Mouse (Mus musculus): ENCODE measurements around the gene Gm49368. TPM values are rescaled to one million over a fixed set of nuclear protein-coding genes. Genes with fewer than 3 reads are reported as not detected.

The Gm49368 gene
- total and polyA plus RNA-seq, 2 experiments from 2014 or later: not detected

GRCm38 (mm10) chr7:128022974-128023373, 39.5 kb upstream of the Gm49368 start:
- no peak overlapping the region for H3K9ac ChIP-seq (replicated peaks; ENCODE audit: low read depth, low read length)
- no peak overlapping the region for H3K4me2 ChIP-seq (ENCODE audit: low read depth, low read length)
- H3K27me3 ChIP-seq (ENCODE audit: control insufficient read depth, insufficient read depth, low read length): no peaks in the 10 kb centered on the region
- DNase-seq (ENCODE audit: low spot score) (no peak), ATAC-seq (ENCODE audit: insufficient read depth, low read depth) (no peak)
- H3K4me3 ChIP-seq (ENCODE audit: low read depth, low read length): no peak overlapping the region
- no peaks in the 10 kb centered on the region for H3K4me1 ChIP-seq (ENCODE audit: control insufficient read depth, insufficient read depth)
- TF ChIP-seq CTCF (IDR thresholded peaks at IDR 0.05; ENCODE audit: low read depth): no peak; the same call in 1 of the 2 replicates
- TF ChIP-seq EP300 (IDR thresholded peaks at IDR 0.05; ENCODE audit: low read depth): no peak
- 0 out of 2 replicates have a peak, but pooled peaks cover 3% of the 10 kb centered on the region for H3K9me3 ChIP-seq (replicated peaks; ENCODE audit: control insufficient read depth, low read length)
- no peaks in the 10 kb centered on the region for H3K36me3 ChIP-seq (replicated peaks; ENCODE audit: control insufficient read depth, insufficient read depth, low read length)
- peak overlapping the region; percentile 18; the same call in 1 of the 2 replicates for H3K27ac ChIP-seq (ENCODE audit: low read depth)
- 66% methylated on average over 8 of the region's 8 CpGs for WGBS

GRCm38 (mm10) chr7:128023565-128023964, 38.9 kb upstream of the Gm49368 start:
- 51% methylated on average over 4 of the region's 4 CpGs for WGBS
- Histone ChIP-seq H3K4me2 (ENCODE audit: low read depth, low read length) (no peak overlapping the region), H3K27ac (ENCODE audit: low read depth) (peak overlapping the region; percentile 18; the same call in 1 of the 2 replicates), H3K36me3 (replicated peaks; ENCODE audit: control insufficient read depth, insufficient read depth, low read length) (no peaks in the 10 kb centered on the region), H3K9ac (replicated peaks; ENCODE audit: low read depth, low read length) (no peak overlapping the region), H3K9me3 (replicated peaks; ENCODE audit: control insufficient read depth, low read length) (0 out of 2 replicates have a peak, but pooled peaks cover 3% of the 10 kb centered on the region), H3K4me3 (ENCODE audit: low read depth, low read length) (no peak overlapping the region), H3K4me1 (ENCODE audit: control insufficient read depth, insufficient read depth) (no peaks in the 10 kb centered on the region), H3K27me3 (ENCODE audit: control insufficient read depth, insufficient read depth, low read length) (no peaks in the 10 kb centered on the region)
- ATAC-seq (ENCODE audit: insufficient read depth, low read depth): peak; percentile 68
- TF ChIP-seq EP300 (IDR thresholded peaks at IDR 0.05; ENCODE audit: low read depth) (no peak), CTCF (IDR thresholded peaks at IDR 0.05; ENCODE audit: low read depth) (no peak)
- DNase-seq (ENCODE audit: low spot score): peak; percentile 38

- Histone ChIP-seq H3K4me1 (ENCODE audit: control insufficient read depth, insufficient read depth) (no peaks in the 10 kb centered on the region), H3K9ac (replicated peaks; ENCODE audit: low read depth, low read length) (no peak overlapping the region), H3K9me3 (replicated peaks; ENCODE audit: control insufficient read depth, low read length) (0 out of 2 replicates have a peak, but pooled peaks cover 3% of the 10 kb centered on the region), H3K27ac (ENCODE audit: low read depth) (no peak overlapping the region), H3K4me2 (ENCODE audit: low read depth, low read length) (no peak overlapping the region), H3K4me3 (ENCODE audit: low read depth, low read length) (no peak overlapping the region), H3K27me3 (ENCODE audit: control insufficient read depth, insufficient read depth, low read length) (no peaks in the 10 kb centered on the region), H3K36me3 (replicated peaks; ENCODE audit: control insufficient read depth, insufficient read depth, low read length) (no peaks in the 10 kb centered on the region)
- TF ChIP-seq CTCF (IDR thresholded peaks at IDR 0.05; ENCODE audit: low read depth) (no peak), EP300 (IDR thresholded peaks at IDR 0.05; ENCODE audit: low read depth) (no peak)
- ATAC-seq (ENCODE audit: insufficient read depth, low read depth) (no peak), DNase-seq (ENCODE audit: low spot score) (no peak)
- 86% methylated on average over 9 of the region's 9 CpGs for WGBS
Observed at GRCm38 (mm10) chr7:128024364-128024763, 38.1 kb upstream of the Gm49368 start.

- Histone ChIP-seq H3K4me2 (ENCODE audit: low read depth, low read length) (no peak overlapping the region), H3K9ac (replicated peaks; ENCODE audit: low read depth, low read length) (no peak overlapping the region), H3K36me3 (replicated peaks; ENCODE audit: control insufficient read depth, insufficient read depth, low read length) (no peaks in the 10 kb centered on the region), H3K4me3 (ENCODE audit: low read depth, low read length) (no peak overlapping the region), H3K27me3 (ENCODE audit: control insufficient read depth, insufficient read depth, low read length) (no peaks in the 10 kb centered on the region), H3K4me1 (ENCODE audit: control insufficient read depth, insufficient read depth) (no peaks in the 10 kb centered on the region), H3K27ac (ENCODE audit: low read depth) (no peak overlapping the region), H3K9me3 (replicated peaks; ENCODE audit: control insufficient read depth, low read length) (0 out of 2 replicates have a peak, but pooled peaks cover 3% of the 10 kb centered on the region)
- DNase-seq (ENCODE audit: low spot score) (no peak), ATAC-seq (ENCODE audit: insufficient read depth, low read depth) (no peak)
- TF ChIP-seq EP300 (IDR thresholded peaks at IDR 0.05; ENCODE audit: low read depth) (no peak), CTCF (IDR thresholded peaks at IDR 0.05; ENCODE audit: low read depth) (no peak)
- WGBS: 70% methylated on average over 4 of the region's 4 CpGs
Observed at GRCm38 (mm10) chr7:128024932-128025331, 37.6 kb upstream of the Gm49368 start.

- TF ChIP-seq CTCF (IDR thresholded peaks at IDR 0.05; ENCODE audit: low read depth) (no peak), EP300 (IDR thresholded peaks at IDR 0.05; ENCODE audit: low read depth) (no peak)
Observed at GRCm38 (mm10) chr7:128025381-128025780, 37.1 kb upstream of the Gm49368 start.

DNA sequence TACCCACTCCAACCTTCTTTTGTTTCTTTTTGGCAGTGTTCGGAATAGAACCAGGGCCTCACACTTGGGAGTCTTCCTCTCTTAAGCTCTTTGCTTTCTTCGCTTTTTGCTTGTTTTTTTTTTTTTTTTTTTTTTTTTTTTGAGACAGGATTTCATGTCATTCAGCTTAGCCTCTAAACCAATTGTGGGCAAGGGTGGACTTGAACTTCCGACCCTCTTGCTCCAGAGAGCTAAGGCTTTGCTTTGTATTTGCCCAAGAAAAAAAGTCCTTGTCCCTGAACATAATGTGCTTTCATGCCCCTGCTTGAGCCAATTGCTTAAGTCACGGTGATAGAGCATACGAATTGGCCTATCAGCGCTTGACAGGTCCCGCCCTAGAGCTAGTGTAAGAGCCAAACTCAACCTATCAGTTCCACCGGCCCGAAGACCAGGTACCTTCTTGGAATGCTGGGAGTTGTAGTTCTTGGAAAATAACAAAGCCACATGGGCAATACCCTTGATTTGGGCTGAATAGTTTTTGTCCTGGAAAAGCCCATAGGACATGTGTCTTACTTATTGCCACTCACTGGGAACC, 31.0 kb upstream of the Gm49368 start:
- DNase-seq (ENCODE audit: low spot score): no peak
- 0 out of 2 replicates have a peak, but pooled peaks have one; percentile 49 for ATAC-seq (ENCODE audit: insufficient read depth, low read depth)
- Histone ChIP-seq H3K36me3 (replicated peaks; ENCODE audit: control insufficient read depth, insufficient read depth, low read length) (no peaks in the 10 kb centered on the region), H3K27me3 (ENCODE audit: control insufficient read depth, insufficient read depth, low read length) (no peaks in the 10 kb centered on the region), H3K4me2 (ENCODE audit: low read depth, low read length) (no peak overlapping the region), H3K4me3 (ENCODE audit: low read depth, low read length) (no peak overlapping the region), H3K9me3 (replicated peaks; ENCODE audit: control insufficient read depth, low read length) (no peaks in the 10 kb centered on the region), H3K27ac (ENCODE audit: low read depth) (no peak overlapping the region), H3K9ac (replicated peaks; ENCODE audit: low read depth, low read length) (no peak overlapping the region), H3K4me1 (ENCODE audit: control insufficient read depth, insufficient read depth) (no peaks in the 10 kb centered on the region)
- WGBS: 51% methylated on average over 9 of the region's 9 CpGs
- no peak for TF ChIP-seq EP300 (IDR thresholded peaks at IDR 0.05; ENCODE audit: low read depth)
- no peak for TF ChIP-seq CTCF (IDR thresholded peaks at IDR 0.05; ENCODE audit: low read depth)

More at GRCm38 (mm10) chr7:128025381-128025780, 37.1 kb upstream of the Gm49368 start:
- no peaks in the 10 kb centered on the region for H3K27me3 ChIP-seq (ENCODE audit: control insufficient read depth, insufficient read depth, low read length)
- ATAC-seq (ENCODE audit: insufficient read depth, low read depth): no peak
- H3K27ac ChIP-seq (ENCODE audit: low read depth): no peak overlapping the region
- H3K36me3 ChIP-seq (replicated peaks; ENCODE audit: control insufficient read depth, insufficient read depth, low read length): no peaks in the 10 kb centered on the region
- H3K9ac ChIP-seq (replicated peaks; ENCODE audit: low read depth, low read length): no peak overlapping the region
- WGBS: 75% methylated on average over 4 of the region's 4 CpGs
- H3K9me3 ChIP-seq (replicated peaks; ENCODE audit: control insufficient read depth, low read length): 0 out of 2 replicates have a peak, but pooled peaks cover 3% of the 10 kb centered on the region
- H3K4me2 ChIP-seq (ENCODE audit: low read depth, low read length): no peak overlapping the region
- H3K4me3 ChIP-seq (ENCODE audit: low read depth, low read length): no peak overlapping the region
- no peak for DNase-seq (ENCODE audit: low spot score)
- no peaks in the 10 kb centered on the region for H3K4me1 ChIP-seq (ENCODE audit: control insufficient read depth, insufficient read depth)

Data from heart, postnatal 0 days (tissue).